Mouse (Mus musculus) embryonic fibroblast, embryonic 13.5 days (primary cell): ENCODE measurements around the gene Sdccag8.

Experiments used
- CTCF ChIP-seq: IDR thresholded peaks from 2 replicates; pipeline ENCODE4 v1.5.1; 2011; ENCODE audit warnings: mild to moderate bottlenecking, control low read depth, low read length, moderate library complexity, borderline replicate concordance; ENCODE audit not compliant: insufficient read depth
- POLR2A ChIP-seq: IDR thresholded peaks from 2 replicates; pipeline ENCODE4 v1.6.1; 2011; ENCODE audit warnings: low read depth, mild to moderate bottlenecking, control low read depth, low read length, moderate library complexity

DNA sequence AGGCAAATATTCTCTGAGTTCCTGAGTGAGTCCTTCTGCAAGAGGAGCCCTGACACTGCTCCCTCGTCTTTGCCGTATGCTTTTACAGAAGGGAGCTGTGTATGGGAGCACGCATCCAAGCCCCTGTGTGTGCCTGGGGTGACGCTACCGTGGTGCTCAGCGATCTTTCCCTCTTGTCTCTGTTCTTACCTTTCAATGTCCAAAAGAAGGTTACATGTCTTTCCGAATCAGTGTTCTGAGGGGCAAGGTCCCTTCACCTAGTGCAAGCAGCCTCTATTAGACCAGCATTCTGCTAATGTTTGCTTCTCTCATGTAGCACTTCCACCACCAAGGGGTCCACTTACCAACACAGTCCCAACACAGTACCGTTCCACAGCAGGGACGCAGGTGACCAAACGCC is 117.1 kb downstream of the Sdccag8 start:
- no peak for TF ChIP-seq CTCF
- no peak for TF ChIP-seq POLR2A
